Mouse (Mus musculus): Measurements from ENCODE around the gene Cachd1. TPM values are rescaled to one million over a fixed set of nuclear protein-coding genes. Genes with fewer than 3 reads are reported as not detected.

Gene Cachd1
- polyA plus RNA-seq, 1 experiment from 2014 or later, result 16.6 TPM

DNA sequence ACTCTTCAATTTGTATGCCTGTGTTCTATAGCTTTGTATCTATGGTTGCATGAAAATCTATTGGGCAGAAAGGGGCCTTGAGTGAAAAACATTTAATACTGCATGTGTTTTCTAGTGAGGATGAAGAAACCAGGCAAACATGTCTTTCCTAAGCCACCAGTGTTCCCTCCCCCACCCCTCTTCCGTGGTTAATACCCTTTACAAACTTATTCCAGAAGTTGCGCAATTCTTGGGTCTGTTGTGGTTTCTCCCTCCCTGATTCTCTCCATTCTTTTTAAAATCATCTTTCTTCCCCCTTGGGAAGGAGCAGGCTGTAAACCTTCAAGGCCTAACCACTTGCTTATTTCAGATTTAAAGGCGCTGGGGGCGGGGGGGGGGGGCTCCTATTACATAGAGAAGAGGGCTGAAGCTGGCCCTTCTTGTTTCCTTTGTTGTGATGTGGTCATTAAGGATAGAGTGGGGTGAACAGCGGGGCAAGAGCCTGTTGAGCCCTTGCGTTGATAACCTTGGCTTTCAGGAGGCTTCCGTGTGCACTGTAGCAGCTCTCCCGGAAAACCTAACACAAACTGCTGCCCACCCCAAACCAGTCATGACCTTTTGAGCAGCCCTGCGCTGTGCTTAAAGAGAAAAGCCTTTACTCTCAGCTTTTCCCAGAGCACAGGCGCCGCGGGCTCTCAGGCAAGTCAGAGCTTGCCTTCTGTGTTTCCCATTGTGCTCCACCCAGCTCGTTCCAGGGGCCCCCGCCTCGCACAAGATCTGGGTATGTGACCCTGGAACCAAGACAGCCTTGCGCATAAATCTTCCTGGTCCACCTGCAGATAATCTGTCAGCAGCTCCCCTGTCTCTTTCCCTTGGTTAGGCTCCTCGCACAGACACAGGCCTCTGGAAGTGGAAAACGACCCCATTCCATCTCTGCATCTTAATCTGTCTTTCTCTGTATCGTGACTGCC is 109.6 kb downstream of the Cachd1 start:
- ATAC-seq (ENCODE audit: low read depth), result peak; percentile 68
- H3K4me1 ChIP-seq (replicated peaks), result peaks cover 52% of the 10 kb centered on the region

GRCm38 (mm10) chr4:100886743-100887416 is 110.4 kb downstream of the Cachd1 start:
- H3K9ac ChIP-seq, result peak overlapping the region; percentile 58; the same call in 1 of the 2 replicates
- 64% methylated on average over 8 of the region's 8 CpGs for WGBS
- no peaks in the 10 kb centered on the region for H3K27me3 ChIP-seq
- H3K4me3 ChIP-seq, result no peak overlapping the region
- no peak; the same call in none of the 2 replicates for ATAC-seq (ENCODE audit: low read depth)
- H3K4me1 ChIP-seq (replicated peaks), result peaks cover 52% of the 10 kb centered on the region
- H3K36me3 ChIP-seq, result no peaks in the 10 kb centered on the region
- no peaks in the 10 kb centered on the region for H3K9me3 ChIP-seq
- no peak overlapping the region for H3K4me2 ChIP-seq
- H3K27ac ChIP-seq (replicated peaks), result peak overlapping the region; percentile 67

More for the DNA sequence above, 109.6 kb downstream of the Cachd1 start:
- Histone ChIP-seq H3K36me3 (no peaks in the 10 kb centered on the region), H3K4me3 (no peak overlapping the region), H3K27ac (replicated peaks) (peak overlapping the region; percentile 67), H3K27me3 (no peaks in the 10 kb centered on the region), H3K9me3 (no peaks in the 10 kb centered on the region), H3K9ac (peak overlapping the region; percentile 58), H3K4me2 (peak overlapping the region; percentile 30)
- 7% methylated on average over 19 of the region's 19 CpGs for WGBS

DNA sequence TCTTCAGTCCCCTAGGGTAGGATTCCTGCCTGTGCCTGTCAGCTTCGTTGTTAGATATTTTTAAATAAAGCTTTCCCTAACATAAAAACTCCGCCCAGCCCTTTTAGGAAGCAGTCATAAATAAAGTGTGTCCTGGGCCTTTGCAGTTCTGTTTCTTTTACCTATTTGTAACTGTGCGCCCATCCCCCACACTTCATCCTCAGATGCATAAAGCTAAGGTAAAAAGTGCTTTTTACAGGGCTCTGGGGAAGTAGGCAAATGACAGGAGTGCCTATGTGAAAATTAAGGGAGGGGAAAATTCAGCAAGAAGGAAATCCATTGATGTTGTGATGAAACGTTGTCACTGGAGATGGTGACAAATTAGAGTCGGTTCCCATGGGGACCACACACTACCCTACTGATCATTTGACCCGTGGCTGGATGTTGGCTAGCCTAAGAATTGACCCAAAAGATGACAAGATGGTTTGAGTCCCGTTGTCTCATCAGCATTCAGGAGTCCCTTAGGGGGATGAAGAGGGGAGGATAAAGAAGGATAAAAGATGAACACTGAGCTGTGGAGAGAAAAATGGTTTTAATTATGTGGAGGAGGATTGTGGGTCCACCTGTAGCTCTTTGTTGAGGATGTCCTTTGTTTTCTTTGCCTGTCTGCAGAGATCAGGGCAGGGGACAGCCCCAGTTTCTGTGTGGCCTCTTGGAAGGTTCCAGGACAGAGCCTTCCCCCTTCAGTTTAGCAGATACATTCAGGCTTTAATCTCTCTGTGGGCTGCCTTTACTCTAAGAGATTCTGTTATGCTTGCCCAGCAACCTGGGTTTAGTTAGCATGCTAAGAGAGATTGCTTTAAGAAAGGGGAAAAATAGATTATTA is 113.9 kb downstream of the Cachd1 start:
- H3K4me1 ChIP-seq (replicated peaks), result peaks cover 48% of the 10 kb centered on the region

GRCm38 (mm10) chr4:100893739-100894138 is 117.3 kb downstream of the Cachd1 start:
- peaks cover 32% of the 10 kb centered on the region for H3K4me1 ChIP-seq (replicated peaks)
- H3K4me2 ChIP-seq, result no peak overlapping the region
- H3K9ac ChIP-seq, result no peak overlapping the region
- H3K4me3 ChIP-seq, result no peak overlapping the region
- no peaks in the 10 kb centered on the region for H3K27me3 ChIP-seq
- 0 out of 2 replicates have a peak, but pooled peaks cover 3% of the 10 kb centered on the region for H3K36me3 ChIP-seq
- no peak overlapping the region for H3K27ac ChIP-seq (replicated peaks)
- no peaks in the 10 kb centered on the region for H3K9me3 ChIP-seq
- ATAC-seq (ENCODE audit: low read depth), result no peak

More for the DNA sequence above, 113.9 kb downstream of the Cachd1 start:
- Histone ChIP-seq H3K4me2 (no peak overlapping the region), H3K9me3 (no peaks in the 10 kb centered on the region), H3K9ac (no peak overlapping the region), H3K36me3 (no peaks in the 10 kb centered on the region), H3K27ac (replicated peaks) (no peak overlapping the region), H3K4me3 (no peak overlapping the region), H3K27me3 (no peaks in the 10 kb centered on the region)
- ATAC-seq (ENCODE audit: low read depth), result no peak
- WGBS, result 12% methylated on average over 7 of the region's 7 CpGs

DNA sequence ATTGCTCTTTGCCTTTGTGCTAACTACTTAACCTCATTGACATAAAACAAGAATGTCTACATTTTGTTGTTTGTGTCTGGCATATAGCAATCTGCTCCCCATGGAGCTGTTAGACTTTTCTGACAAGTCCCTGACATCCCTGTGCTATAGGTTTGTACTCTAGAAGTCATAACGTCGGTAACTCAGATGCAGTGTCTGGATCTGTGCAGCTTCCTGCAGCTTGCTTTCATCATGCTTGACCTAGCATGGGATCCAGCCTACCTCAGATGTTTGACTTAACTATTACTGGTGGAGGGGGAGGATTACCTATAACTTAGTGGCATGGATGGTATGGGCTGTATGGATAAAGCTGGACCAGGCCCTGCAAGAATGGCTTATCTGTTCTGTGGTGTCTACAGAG is 117.7 kb downstream of the Cachd1 start:
- H3K4me3 ChIP-seq, result no peak overlapping the region

GRCm38 (mm10) chr4:100896260-100897010 is 120.0 kb downstream of the Cachd1 start:
- Histone ChIP-seq H3K27me3 (no peaks in the 10 kb centered on the region), H3K27ac (replicated peaks) (no peak overlapping the region), H3K36me3 (0 out of 2 replicates have a peak, but pooled peaks cover 3% of the 10 kb centered on the region), H3K9me3 (no peaks in the 10 kb centered on the region), H3K4me3 (no peak overlapping the region), H3K4me1 (replicated peaks) (peaks cover 17% of the 10 kb centered on the region), H3K4me2 (no peak overlapping the region), H3K9ac (no peak overlapping the region)
- ATAC-seq (ENCODE audit: low read depth), result peak; percentile 56; the same call in 1 of the 2 replicates
- WGBS, result 39% methylated on average over 8 of the region's 8 CpGs

More for the DNA sequence above, 117.7 kb downstream of the Cachd1 start:
- 77% methylated on average over 2 of the region's 2 CpGs for WGBS
- Histone ChIP-seq H3K9ac (no peak overlapping the region), H3K4me2 (no peak overlapping the region), H3K27ac (replicated peaks) (no peak overlapping the region), H3K9me3 (no peaks in the 10 kb centered on the region), H3K4me1 (replicated peaks) (peaks cover 32% of the 10 kb centered on the region), H3K36me3 (0 out of 2 replicates have a peak, but pooled peaks cover 3% of the 10 kb centered on the region), H3K27me3 (no peaks in the 10 kb centered on the region)
- ATAC-seq (ENCODE audit: low read depth), result no peak

DNA sequence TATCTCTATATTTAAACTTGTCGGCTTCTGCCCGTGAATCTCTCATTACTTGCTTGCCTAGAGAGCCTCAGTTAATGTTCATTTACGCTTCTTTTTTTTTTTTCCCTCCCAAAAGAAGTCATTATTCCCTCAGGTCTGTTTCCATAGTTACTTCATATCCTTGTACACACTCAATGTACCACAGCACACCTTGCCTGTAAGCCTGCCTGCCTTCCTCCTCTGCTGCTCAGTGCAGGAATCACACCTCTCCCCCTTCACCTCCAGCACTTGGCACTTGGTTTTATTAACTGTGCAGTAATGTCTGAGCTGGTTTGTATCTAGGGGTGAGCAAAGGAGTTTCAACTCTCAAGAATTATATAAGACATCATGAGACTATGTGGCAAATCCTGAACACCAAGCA is 121.5 kb downstream of the Cachd1 start:
- Histone ChIP-seq H3K27ac (replicated peaks) (no peak overlapping the region), H3K9ac (no peak overlapping the region), H3K4me2 (no peak overlapping the region), H3K27me3 (no peaks in the 10 kb centered on the region), H3K36me3 (0 out of 2 replicates have a peak, but pooled peaks cover 3% of the 10 kb centered on the region), H3K4me1 (replicated peaks) (peaks cover 24% of the 10 kb centered on the region), H3K9me3 (no peaks in the 10 kb centered on the region), H3K4me3 (no peak overlapping the region)
- 62% methylated on average over 3 of the region's 3 CpGs for WGBS
- no peak for ATAC-seq (ENCODE audit: low read depth)

GRCm38 (mm10) chr4:100909694-100910340 is 133.3 kb downstream of the Cachd1 start:
- Histone ChIP-seq H3K27ac (replicated peaks) (peak overlapping the region; percentile 33; the same call in 1 of the 2 replicates), H3K36me3 (no peaks in the 10 kb centered on the region), H3K27me3 (no peaks in the 10 kb centered on the region), H3K4me1 (replicated peaks) (peaks cover 61% of the 10 kb centered on the region), H3K4me3 (no peak overlapping the region), H3K9ac (no peak overlapping the region), H3K4me2 (no peak overlapping the region), H3K9me3 (no peaks in the 10 kb centered on the region)
- 48% methylated on average over 9 of the region's 9 CpGs for WGBS
- peak; percentile 57; the same call in 1 of the 2 replicates for ATAC-seq (ENCODE audit: low read depth)

DNA sequence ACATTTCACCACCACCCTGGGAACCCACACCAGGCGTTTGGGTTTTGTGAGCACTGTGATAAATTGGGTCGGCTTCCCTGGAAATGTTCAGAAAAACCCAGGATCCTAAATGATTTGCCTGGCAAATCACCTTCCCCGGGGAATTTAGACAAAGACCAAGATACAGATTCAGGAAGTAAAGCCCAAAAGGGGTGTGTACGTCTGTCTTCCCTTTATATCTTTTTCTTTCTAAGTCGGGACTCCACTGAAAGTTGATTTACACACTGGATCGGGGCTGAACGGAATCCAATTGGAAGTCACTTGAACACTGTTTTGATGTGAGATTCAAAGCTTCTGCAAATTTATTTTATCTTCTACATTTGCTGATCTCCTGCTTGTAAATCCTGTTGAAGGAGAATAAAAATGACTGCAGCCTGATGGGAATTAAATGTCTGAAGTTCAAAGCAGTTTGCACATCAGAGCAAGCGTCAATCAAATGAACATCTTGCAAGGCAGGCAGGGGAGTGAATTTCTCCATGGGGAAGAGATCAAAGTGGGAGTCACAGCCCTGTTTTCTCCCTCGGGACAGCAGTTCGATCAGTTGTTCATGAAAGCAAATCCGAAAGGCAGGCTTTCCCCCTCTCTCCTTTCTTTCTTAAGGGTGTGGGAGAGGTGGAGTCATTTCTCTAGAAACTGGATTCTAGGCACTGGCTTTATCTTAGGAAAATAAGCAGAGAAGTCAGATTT is 134.3 kb downstream of the Cachd1 start:
- Histone ChIP-seq H3K4me2 (peak overlapping the region; percentile 20), H3K4me1 (replicated peaks) (peaks cover 61% of the 10 kb centered on the region), H3K9me3 (no peaks in the 10 kb centered on the region), H3K36me3 (no peaks in the 10 kb centered on the region), H3K27ac (replicated peaks) (peak overlapping the region; percentile 33), H3K9ac (no peak overlapping the region), H3K27me3 (no peaks in the 10 kb centered on the region), H3K4me3 (no peak overlapping the region)
- no peak for ATAC-seq (ENCODE audit: low read depth)
- WGBS, result 6% methylated on average over 11 of the region's 11 CpGs

DNA sequence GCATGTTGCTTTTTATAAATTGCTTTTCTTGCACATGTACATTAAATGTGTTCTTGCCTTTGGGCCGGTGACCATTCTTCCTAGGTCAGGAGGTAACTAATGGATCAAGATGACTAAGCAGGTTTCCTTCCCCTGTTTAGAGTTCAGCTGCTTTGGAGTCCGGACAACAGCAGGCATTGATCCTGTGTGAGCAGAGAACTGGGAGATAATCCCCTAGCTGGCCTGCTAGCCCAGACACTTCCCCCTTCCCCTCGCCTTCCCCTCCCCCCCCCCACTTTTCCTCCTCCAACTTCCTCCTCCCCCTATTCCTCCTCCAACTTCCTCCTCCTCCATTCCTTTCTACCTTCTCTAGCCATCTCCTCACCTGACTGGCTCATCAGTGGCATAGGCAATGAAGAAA is 135.2 kb downstream of the Cachd1 start:
- H3K27me3 ChIP-seq, result no peaks in the 10 kb centered on the region
- H3K27ac ChIP-seq (replicated peaks), result no peak overlapping the region
- H3K4me2 ChIP-seq, result no peak overlapping the region
- no peak overlapping the region for H3K9ac ChIP-seq
- H3K9me3 ChIP-seq, result no peaks in the 10 kb centered on the region
- peaks cover 61% of the 10 kb centered on the region for H3K4me1 ChIP-seq (replicated peaks)
- no peak for ATAC-seq (ENCODE audit: low read depth)
- no peaks in the 10 kb centered on the region for H3K36me3 ChIP-seq
- WGBS, result 44% methylated on average over 3 of the region's 3 CpGs
- no peak overlapping the region for H3K4me3 ChIP-seq
